23 mouse cellular contexts compared by ENCODE assay signal in genomic region chr17:63447691-63448090, GRCm38 (mm10).
"Had no signal": no experiment of that assay in that cellular context is flagged by ENCODE, and none has a peak within 500 bp of the region (broad histone marks: within the 10 kb centered on the region; RNA-seq: fewer than 3 reads in every experiment).

No protein-coding gene starts in this region.

- DNase-seq: kidney, adult 11 months; kidney, adult 8-10 months; kidney, postnatal 10 days; kidney, postnatal 36 days; layer of hippocampus, postnatal 36 days; liver; liver, embryonic 13.5 days; lung, adult 2 months; lung, postnatal 14 days; lung, postnatal 4 days; right cerebral cortex, postnatal 14 days; right cerebral cortex, postnatal 4 days; thymus, adult 2 months; thymus, postnatal 14 days; thymus, postnatal 4 days had no signal

- H3K9me3 ChIP-seq: kidney, embryonic 15.5 days; limb, embryonic 10.5 days; liver, embryonic 13.5 days; neural tube, embryonic 13.5 days had no signal

- H3K27ac ChIP-seq: kidney, embryonic 15.5 days; left cerebral cortex, adult 2 months; limb, embryonic 10.5 days; limb, embryonic 13.5 days; liver, embryonic 13.5 days; neural tube, embryonic 13.5 days; stomach, postnatal 0 days had no signal

- ATAC-seq: inflammation-experienced regulatory T-cells, adult 6 months had no signal

- H3K36me3 ChIP-seq: limb, embryonic 10.5 days; liver, embryonic 13.5 days; neural tube, embryonic 13.5 days had no signal

- H3K4me3 ChIP-seq: kidney, embryonic 15.5 days; left cerebral cortex, adult 2 months; limb, embryonic 10.5 days; limb, embryonic 13.5 days; liver, embryonic 13.5 days; myocyte; neural tube, embryonic 13.5 days had no signal

- H3K4me2 ChIP-seq: kidney, embryonic 15.5 days; limb, embryonic 13.5 days; liver, embryonic 13.5 days; neural tube, embryonic 13.5 days had no signal

- H3K27me3 ChIP-seq: kidney, embryonic 15.5 days; limb, embryonic 13.5 days; liver, embryonic 13.5 days; neural tube, embryonic 13.5 days had no signal

- H3K4me1 ChIP-seq: kidney, embryonic 15.5 days; limb, embryonic 10.5 days; liver, embryonic 13.5 days had no signal

- H3K9ac ChIP-seq: kidney, embryonic 15.5 days; limb, embryonic 13.5 days; liver, embryonic 13.5 days; neural tube, embryonic 13.5 days had no signal
